Mouse (Mus musculus) spleen, embryonic (tissue): Measurements from ENCODE around the gene Tmem14a.
"Not testable (repeated sequence)": the region's sequence is repeated elsewhere in the genome, so short reads cannot be mapped to it uniquely, and the experiment has no call there.

Experiments used
- CTCF ChIA-PET: fragments of 350-600 bp; sonication (Branson Sonifier 250); formaldehyde crosslinking; loops from one replicate; lab custom pipeline; 2022; lab: Charles Lee

The Tmem14a gene

GRCm38 (mm10) chr1:21218489-21218919, at the start of gene Tmem14a:
TSS of gene Tmem14a (plus strand) at chr1:21218575.
- CTCF ChIA-PET = no interaction called here

DNA sequence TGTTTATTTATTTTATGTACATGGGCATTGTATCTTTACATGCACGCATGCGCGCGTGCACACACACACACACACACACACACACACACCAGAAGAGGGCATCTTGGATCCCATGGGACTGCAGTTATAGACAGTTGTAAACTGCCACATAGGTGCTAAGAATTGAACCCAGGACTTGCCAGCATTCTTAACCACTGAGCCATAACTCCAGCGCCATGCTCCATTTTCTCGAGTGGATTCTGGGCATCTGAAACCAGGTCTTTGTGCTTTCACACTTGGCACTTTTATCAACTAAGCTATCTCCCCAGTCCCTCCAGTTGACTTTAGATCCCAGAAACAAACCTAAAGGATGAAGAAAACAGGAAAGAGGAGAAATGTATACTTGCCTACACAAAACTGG, 33.2 kb upstream of the Tmem14a start:
- CTCF ChIA-PET = no interaction called here

DNA sequence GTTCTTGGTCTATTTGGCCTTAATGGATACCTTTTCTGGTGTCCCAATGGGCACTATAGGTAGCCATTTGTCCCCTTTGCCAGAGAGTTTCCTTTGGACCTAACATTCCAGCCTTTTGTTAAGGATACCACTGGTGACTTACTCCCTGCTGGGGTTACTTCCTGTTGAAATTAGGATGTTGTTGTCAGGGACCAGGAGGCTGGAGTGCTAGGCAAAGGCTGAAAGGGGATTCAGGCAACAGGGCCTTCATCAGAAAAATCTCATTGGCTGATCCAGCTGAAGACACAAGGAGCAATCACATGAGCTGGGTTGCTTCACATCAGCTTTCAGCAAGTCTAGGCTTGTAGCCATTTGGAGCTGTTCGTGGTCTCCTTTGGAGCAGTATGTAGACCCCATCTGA, 12.1 kb upstream of the Tmem14a start:
- CTCF ChIA-PET = no interaction called here

DNA sequence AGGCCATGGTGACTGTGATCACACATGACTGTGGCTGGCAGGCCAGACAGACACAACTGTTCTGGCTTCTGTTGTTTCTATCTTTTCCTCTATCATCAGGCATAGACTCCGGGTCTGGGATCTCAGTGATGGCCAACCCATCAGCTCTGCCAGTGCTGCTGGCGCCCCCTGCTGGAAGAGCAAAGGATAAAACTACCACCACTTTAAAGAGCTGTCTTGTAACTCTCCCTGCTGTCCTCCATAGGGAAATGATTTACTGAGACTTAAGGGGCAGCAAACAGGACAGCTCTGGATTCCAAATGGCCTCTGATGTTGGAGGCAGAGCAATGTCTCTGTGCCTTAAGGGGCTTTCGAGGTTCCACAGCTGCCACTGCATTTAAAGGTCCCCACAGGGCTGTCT, 4.8 kb upstream of the Tmem14a start:
- CTCF ChIA-PET = not testable (repeated sequence)

DNA sequence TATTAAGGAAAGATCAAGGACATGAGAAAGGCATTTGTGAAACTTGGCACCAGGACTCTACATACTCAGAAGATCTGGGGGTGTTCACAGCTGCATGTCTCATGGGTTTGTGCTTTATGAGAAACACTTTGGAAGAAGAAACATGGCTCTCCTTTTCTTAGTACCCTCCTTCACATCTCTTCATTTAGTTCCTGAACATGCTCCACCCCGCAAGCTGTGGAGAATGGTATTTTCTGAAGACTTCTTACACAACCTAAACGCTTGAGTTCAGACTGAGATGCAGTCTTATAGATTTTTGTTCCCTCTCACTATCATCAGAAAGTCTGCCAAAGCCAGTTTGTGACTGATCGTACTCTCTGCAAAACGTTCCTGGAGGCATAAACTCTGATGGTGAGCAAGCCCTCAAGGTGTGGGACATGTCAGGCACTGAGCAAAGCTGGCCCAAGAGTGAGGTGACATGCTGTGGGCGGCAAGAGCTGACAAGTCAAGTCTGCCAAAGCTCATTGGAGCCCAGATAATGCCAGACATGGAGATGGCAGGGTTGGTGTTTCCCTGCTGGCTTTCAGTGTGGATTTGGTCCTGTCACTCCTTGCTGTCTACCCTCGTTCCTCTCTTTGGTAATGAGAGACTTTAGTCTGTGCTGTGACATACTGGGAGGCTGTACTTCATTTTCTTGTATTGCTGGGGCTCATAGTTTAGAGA, 4.2 kb upstream of the Tmem14a start:
- CTCF ChIA-PET = not testable (repeated sequence)

DNA sequence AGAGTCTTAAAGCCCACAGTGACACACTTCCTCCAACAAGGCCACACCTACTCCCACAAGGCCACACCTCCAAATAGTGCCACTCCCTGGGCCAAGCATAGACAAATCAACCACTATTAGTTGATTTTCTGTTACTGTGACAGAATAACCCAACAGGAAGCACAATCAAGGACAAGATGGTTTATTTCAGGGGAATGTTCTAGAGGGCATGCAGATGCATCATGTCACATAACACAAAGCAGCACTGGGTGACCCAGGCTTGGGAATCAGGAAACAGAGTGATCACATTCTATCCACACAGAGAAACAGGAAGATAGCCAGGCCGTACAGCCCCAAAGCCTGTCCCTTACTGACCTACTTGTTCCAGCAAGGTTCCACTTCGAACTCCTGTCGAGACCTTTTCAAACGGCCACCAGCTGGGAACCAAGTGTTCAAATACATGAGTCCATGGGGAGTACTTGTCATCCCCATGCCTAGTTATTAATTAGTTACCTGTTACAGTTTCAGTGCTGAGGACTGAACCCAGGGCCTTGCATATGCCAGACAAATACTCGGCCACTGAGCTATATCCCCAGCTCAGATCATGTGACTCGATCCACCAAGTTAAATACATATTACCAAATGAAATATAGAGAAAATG, 9.5 kb downstream of the Tmem14a start:
- CTCF ChIA-PET = no interaction called here

DNA sequence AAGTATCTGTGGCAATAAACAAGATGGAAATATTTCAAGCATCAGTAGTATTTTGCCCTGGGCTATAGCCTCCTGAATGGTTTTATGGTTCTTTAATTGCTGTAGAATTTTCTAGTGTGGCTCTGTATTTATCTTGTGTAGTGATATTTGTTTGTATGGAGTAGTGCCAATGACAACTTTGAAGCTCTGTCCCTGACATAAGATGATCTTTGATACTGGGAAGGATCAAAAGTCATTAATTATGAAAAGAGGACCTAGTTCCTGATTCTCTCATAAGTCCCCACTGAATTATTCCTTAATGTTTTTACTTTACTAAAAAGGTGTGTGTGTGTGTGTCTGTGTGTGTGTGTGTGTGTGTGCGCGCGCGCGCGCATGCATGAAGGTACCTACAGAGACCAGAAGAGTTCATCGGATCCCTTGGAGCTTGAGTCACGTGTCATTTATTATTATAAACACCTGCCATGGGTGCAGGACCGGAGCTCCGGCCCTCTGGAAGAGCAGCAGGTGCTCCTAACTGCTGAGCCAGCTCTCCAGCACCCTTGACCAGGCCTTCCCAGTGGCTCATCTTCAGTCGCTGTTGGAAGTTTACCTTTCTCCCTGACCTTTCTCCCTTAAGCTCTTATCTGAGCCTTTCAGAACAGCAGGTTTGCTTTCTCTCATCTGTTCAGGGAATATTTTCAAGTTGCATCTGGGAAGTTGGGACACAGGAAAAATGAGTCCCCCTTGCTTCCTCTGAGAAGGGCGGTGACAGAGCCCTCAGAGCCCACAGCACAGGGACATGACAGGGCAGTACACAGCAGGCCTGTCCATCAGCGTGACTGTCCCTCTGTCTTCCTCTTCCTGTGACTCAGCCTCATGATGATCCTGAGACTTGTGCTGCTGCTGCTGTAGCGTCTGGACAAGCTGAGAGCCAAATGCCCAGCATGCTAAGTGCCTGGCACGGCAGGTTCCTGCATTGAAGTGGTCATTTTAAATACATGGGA, 10.7 kb downstream of the Tmem14a start:
- CTCF ChIA-PET = not testable (repeated sequence)

- CTCF ChIA-PET = no interaction called here
Observed at GRCm38 (mm10) chr1:21230376-21230775, 12.0 kb downstream of the Tmem14a start.

GRCm38 (mm10) chr1:21231744-21232464, 13.5 kb downstream of the Tmem14a start:
- CTCF ChIA-PET = interaction anchor here (0.6 to 0.7 kb wide), 2 partner anchors 13 to 69 kb away, joined by 3 to 7 read pairs; no protein-coding TSS in a partner anchor

DNA sequence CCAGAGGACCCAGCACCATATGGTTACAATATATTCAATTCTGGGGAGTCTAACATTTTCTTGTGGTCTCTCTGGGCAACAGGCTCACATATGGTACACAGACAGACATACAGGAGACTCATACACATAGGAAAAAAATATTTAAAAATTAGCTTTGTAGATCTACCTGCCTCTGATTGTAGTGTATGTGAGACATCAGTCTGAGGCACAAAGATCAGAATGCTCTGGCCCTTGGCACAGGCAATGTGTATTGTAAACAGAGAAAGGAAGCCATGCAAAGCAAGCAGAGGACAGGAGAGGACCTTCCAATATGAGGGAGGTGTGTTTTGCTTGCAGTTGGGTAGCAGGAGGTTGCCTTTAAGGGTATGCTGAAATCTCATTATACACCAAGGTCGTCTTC, 14.1 kb downstream of the Tmem14a start:
- CTCF ChIA-PET = no interaction called here

- CTCF ChIA-PET = no interaction called here
Observed at GRCm38 (mm10) chr1:21235359-21235758, 17.0 kb downstream of the Tmem14a start.

- CTCF ChIA-PET = no interaction called here
Observed at GRCm38 (mm10) chr1:21239911-21240898, 21.8 kb downstream of the Tmem14a start, which contains the start of gene Gsta3. TSS of gene Gsta3 (plus strand) at chr1:21240589.

DNA sequence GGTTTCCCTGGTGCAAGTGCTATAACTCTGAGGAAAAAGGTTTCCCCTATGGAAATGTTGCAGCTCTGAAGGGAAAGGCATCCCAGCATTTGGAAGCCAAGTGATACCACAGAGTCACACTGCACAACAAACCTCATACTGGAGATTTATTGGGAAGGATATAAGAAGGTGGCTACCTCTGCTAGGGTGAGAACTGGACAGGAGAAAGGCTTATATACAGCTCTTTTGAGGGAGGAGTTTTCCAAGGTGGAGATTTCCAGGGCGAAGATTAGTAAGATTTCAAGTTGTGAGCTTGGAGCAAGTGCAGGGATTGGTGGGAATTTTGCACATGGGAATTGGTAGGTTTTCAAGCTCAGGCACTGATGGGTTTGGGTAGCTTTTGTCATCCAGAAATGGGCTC, 22.7 kb downstream of the Tmem14a start:
- CTCF ChIA-PET = no interaction called here

GRCm38 (mm10) chr1:21244290-21244960, 26.1 kb downstream of the Tmem14a start:
- CTCF ChIA-PET = interaction anchor here (0.5 to 0.6 kb wide), 2 partner anchors 13 to 60 kb away, joined by 3 to 4 read pairs; no protein-coding TSS in a partner anchor

- CTCF ChIA-PET = no interaction called here
Observed at GRCm38 (mm10) chr1:21246136-21246535, 27.8 kb downstream of the Tmem14a start.

- CTCF ChIA-PET = no interaction called here
Observed at GRCm38 (mm10) chr1:21247896-21248295, 29.5 kb downstream of the Tmem14a start.

DNA sequence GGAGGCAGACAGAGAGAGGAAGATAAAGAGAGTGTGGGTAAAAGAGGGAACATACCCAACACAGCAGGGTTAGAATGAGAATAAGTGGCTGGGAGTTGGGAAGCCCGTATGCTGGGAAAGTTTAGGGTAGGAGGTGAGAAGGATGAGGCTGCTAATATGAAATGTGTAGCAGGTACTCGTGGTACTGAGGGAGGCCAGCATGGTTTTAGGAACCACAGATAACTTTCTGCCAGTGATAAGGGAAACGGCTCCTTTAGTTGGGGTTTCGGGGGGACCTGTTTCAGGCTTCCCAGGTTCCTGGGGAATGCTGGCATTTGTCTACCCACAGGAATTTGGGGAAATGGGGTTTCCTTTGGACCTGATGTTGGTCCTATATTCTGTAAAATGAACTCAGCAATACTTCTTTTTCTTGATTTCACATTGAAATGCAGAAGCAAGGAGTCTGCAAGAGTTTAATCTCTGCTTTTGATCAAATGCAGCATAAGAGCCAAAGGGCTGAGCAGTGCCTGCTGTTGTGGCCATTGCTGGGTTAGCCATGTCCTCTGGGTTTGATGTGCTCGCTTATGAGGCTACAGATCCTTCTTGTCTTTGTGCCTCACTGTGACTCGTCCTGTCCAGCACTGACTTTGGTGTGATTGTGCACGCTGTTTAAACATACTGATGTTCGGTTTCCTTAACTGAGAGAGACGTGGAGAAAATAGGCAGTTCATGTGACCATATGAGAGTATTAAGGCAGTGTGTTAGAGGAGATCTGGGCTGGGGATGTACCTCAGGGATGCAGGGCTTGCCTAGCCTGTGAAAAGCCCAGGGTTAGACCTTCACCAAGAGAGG, 30.4 kb downstream of the Tmem14a start:
- CTCF ChIA-PET = no interaction called here

DNA sequence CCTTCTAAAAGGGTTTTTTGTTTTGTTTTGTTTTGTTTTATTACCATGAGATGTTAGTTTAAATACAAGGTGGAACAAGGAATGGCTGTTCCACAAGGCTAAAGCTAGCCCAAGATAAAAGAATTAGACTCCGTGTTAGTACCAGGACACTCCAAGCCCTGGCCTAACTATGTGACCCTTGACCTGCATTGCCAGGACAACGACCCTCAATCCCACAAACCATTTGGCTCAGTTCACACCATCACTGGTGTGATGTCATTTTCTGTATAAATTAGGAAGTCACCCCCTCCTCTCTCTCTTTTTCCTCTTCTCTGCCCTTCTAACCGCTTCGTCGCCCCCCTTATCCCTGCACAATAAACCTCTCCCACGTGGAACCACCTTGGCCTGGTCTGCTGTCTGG, 33.3 kb downstream of the Tmem14a start:
- CTCF ChIA-PET = no interaction called here
